Mouse (Mus musculus) neural tube, embryonic 14.5 days (tissue): ENCODE results near the gene Tchh. TPM values are rescaled to one million over a fixed set of nuclear protein-coding genes. Genes with fewer than 3 reads are reported as not detected.

Experiments used
- ATAC-seq: fragments of 200-750 bp; cut with Nextera tagmentation; 2 replicates; pipeline ENCODE4 v1.8.0; 2017; ENCODE audit warnings: low read depth, mild to moderate bottlenecking, moderate TSS enrichment, moderate library complexity
- H3K27ac ChIP-seq: fragments of 300-500 bp; sonication (generic); 2 replicates; pipeline ENCODE4 v1.5.1; 2014; ENCODE audit warnings: low read depth, mild to moderate bottlenecking, control low read depth, low read length, moderate library complexity, mixed read lengths
- H3K27me3 ChIP-seq: fragments of 300-500 bp; sonication (generic); 2 replicates; pipeline ENCODE4 v1.6.1; 2014; ENCODE audit warnings: low read length; ENCODE audit not compliant: control insufficient read depth, insufficient read depth
- H3K36me3 ChIP-seq: fragments of 300-500 bp; sonication (generic); 2 replicates; pipeline ENCODE4 v1.6.1; 2014; ENCODE audit warnings: low read length, mixed read lengths; ENCODE audit not compliant: control insufficient read depth, insufficient read depth
- H3K4me1 ChIP-seq: fragments of 300-500 bp; sonication (generic); 2 replicates; pipeline ENCODE4 v1.6.1; 2014; ENCODE audit warnings: low read length; ENCODE audit not compliant: control insufficient read depth, insufficient read depth
- H3K4me2 ChIP-seq: fragments of 300-500 bp; sonication (generic); 2 replicates; pipeline ENCODE4 v1.6.1; 2014; ENCODE audit warnings: mild to moderate bottlenecking, low read depth, low read length, control low read depth
- H3K4me3 ChIP-seq: fragments of 300-500 bp; sonication (generic); 2 replicates; pipeline ENCODE4 v1.5.1; 2014; ENCODE audit warnings: low read depth, low read length, control low read depth, mixed read lengths
- H3K9ac ChIP-seq: fragments of 300-500 bp; sonication (generic); replicated peaks from 2 replicates; pipeline ENCODE4 v1.6.1; 2014; ENCODE audit warnings: low read depth, mild to moderate bottlenecking, control low read depth, low read length, mixed read lengths
- H3K9me3 ChIP-seq: fragments of 300-500 bp; sonication (generic); 2 replicates; pipeline ENCODE4 v1.6.1; 2016; ENCODE audit warnings: low read length; ENCODE audit not compliant: control insufficient read depth
- WGBS: fragments of 180-500 bp; shearing (Covaris S2); extraction: QIAGEN DNeasy Blood & Tissue Kit; methylation state at CpG from one replicate; pipeline ENCODE4 v1.1.7; 2014; 5-methylcytosine and 5-hydroxymethylcytosine counted together
- polyA plus RNA-seq: library from polyadenylated mRNA; unstranded; fragments of >200 nt; fragmentation: Nextera tagmentation; extraction: Ambion mirVana; gene quantifications from 2 replicates; pipeline ENCODE4 v1.2.1, GENCODE M21; 2014

Gene Tchh
- polyA plus RNA-seq, result 1.3 and 1.4 TPM in 2 replicates

- no peak within 1 kb of the TSS for H3K9ac ChIP-seq
- peaks cover 13% of the 10 kb centered on the region for H3K27me3 ChIP-seq
- 0 out of 2 replicates have a peak, but pooled peaks cover 4% of the 10 kb centered on the region for H3K4me1 ChIP-seq
- H3K9me3 ChIP-seq, result no peaks in the 10 kb centered on the region
- no peaks in the 10 kb centered on the region for H3K36me3 ChIP-seq
- ATAC-seq, result no peak
- no peak within 1 kb of the TSS for H3K27ac ChIP-seq
- H3K4me3 ChIP-seq, result no peak within 1 kb of the TSS
- 88% methylated on average over 1 of the region's 1 CpGs for WGBS
- peak within 1 kb of the TSS; percentile 82; the same call in 1 of the 2 replicates for H3K4me2 ChIP-seq
Observed at GRCm38 (mm10) chr3:93442030-93442429, at the start of gene Tchh. Gene Tchh, plus strand, starts transcription at chr3:93442330.

DNA sequence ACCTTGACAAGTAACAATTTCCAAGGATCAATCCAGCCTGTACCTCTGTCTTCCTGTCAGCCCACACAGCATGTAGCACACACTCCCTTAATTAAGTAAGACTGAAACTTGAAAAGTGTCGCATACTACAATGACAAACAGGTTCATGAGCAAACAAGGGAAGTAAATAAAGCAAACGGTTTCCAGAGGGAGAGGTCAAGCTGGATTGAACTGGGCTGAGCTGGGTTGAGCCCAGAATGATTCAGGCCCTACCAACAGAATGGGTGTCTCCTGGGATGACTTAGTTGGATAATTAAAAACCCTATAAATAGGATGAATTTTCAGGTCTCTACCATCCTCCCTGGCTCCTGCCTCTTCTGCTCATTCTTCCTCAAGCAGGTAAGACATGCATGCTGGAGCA, 48.8 kb upstream of the Tchh start, which contains the start of gene Rptn:
Gene Rptn (plus strand): TSS at position 334 of the 400 bp plus-strand sequence.
- no peak within 1 kb of the TSS for H3K9ac ChIP-seq
- no peaks in the 10 kb centered on the region for H3K4me1 ChIP-seq
- no peaks in the 10 kb centered on the region for H3K36me3 ChIP-seq
- no peak within 1 kb of the TSS for H3K4me3 ChIP-seq
- no peak within 1 kb of the TSS for H3K27ac ChIP-seq
- no peaks in the 10 kb centered on the region for H3K9me3 ChIP-seq
- 75% methylated on average over 2 of the region's 2 CpGs for WGBS
- no peak for ATAC-seq
- H3K27me3 ChIP-seq, result no peaks in the 10 kb centered on the region
- no peak within 1 kb of the TSS for H3K4me2 ChIP-seq

GRCm38 (mm10) chr3:93403936-93404335, 38.2 kb upstream of the Tchh start:
- no peak overlapping the region for H3K4me3 ChIP-seq
- 93% methylated on average over 3 of the region's 3 CpGs for WGBS
- no peaks in the 10 kb centered on the region for H3K9me3 ChIP-seq
- no peak for ATAC-seq
- no peak overlapping the region for H3K27ac ChIP-seq
- no peak overlapping the region for H3K9ac ChIP-seq
- no peaks in the 10 kb centered on the region for H3K4me1 ChIP-seq
- no peaks in the 10 kb centered on the region for H3K36me3 ChIP-seq
- no peak overlapping the region for H3K4me2 ChIP-seq
- H3K27me3 ChIP-seq, result no peaks in the 10 kb centered on the region

DNA sequence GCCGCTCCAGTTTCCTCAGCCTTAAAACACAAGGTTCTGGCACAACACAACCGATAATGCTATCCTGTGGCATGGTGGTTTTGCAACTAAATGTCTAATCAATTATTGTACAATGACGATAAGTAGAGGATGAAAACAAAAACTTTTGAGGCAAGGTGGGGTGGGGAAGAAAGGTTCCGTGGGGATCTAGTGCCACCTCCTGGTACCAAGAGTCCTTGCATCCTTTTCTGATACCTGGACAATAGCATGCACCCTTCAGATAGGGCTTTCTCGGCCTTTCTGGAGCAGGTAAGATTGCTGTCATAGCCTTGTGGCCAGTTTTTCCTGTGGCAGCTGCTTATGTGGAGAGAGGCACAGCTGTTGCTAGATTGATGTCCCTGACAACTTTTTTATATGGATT, 35.1 kb upstream of the Tchh start:
- WGBS, result 32% methylated on average over 5 of the region's 5 CpGs
- Histone ChIP-seq H3K36me3 (no peaks in the 10 kb centered on the region), H3K4me1 (no peaks in the 10 kb centered on the region), H3K9ac (no peak overlapping the region), H3K4me2 (no peak overlapping the region), H3K27me3 (no peaks in the 10 kb centered on the region), H3K4me3 (no peak overlapping the region), H3K9me3 (no peaks in the 10 kb centered on the region), H3K27ac (no peak overlapping the region)
- no peak for ATAC-seq

DNA sequence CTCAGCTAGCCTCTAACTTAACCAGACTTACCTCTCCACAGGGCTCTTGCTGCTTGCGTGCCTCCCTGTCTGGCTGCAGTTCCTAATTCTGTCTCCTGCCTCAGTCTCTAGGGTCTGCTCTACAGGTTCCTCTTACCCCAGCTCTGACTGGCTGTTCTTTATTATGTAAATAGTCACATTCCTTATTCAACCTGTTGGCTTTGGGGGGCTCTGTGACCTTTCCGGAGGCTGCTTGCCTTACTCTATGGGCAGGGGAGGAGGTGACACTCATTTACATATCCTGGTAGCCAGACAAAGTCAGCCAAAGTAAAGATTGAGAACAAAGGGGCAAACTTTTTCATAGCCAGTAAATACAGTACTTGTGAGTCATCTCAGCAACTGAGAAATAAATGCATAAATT, 30.2 kb upstream of the Tchh start:
- Histone ChIP-seq H3K4me1 (no peaks in the 10 kb centered on the region), H3K9ac (no peak overlapping the region), H3K4me3 (no peak overlapping the region), H3K36me3 (no peaks in the 10 kb centered on the region), H3K27me3 (no peaks in the 10 kb centered on the region), H3K4me2 (no peak overlapping the region), H3K9me3 (no peaks in the 10 kb centered on the region), H3K27ac (no peak overlapping the region)
- 26% methylated on average over 2 of the region's 2 CpGs for WGBS
- no peak for ATAC-seq

DNA sequence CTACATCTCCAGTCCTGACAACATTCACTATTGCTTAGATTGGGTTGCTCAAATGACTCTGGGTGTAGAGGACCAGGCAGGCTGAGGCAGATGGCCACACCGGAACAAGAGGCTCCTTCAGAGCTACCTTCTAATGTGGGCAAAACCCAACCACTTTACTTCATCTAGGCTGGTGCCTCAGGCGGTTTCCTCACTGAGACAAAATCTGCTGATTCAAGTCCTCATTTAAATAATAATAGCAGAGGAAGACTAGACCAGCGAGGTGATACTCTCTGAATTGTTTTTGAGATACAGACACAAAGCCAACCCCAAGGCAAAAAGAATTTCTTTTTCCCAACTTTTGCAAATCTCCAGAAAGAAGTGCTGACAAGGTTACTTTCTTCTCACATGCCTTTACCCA, 10.5 kb upstream of the Tchh start:
- WGBS, result 36% methylated on average over 3 of the region's 3 CpGs
- no peaks in the 10 kb centered on the region for H3K9me3 ChIP-seq
- H3K4me1 ChIP-seq, result no peaks in the 10 kb centered on the region
- no peaks in the 10 kb centered on the region for H3K36me3 ChIP-seq
- H3K4me3 ChIP-seq, result no peak overlapping the region
- H3K4me2 ChIP-seq, result no peak overlapping the region
- no peak overlapping the region for H3K27ac ChIP-seq
- no peak for ATAC-seq
- no peaks in the 10 kb centered on the region for H3K27me3 ChIP-seq
- no peak overlapping the region for H3K9ac ChIP-seq

DNA sequence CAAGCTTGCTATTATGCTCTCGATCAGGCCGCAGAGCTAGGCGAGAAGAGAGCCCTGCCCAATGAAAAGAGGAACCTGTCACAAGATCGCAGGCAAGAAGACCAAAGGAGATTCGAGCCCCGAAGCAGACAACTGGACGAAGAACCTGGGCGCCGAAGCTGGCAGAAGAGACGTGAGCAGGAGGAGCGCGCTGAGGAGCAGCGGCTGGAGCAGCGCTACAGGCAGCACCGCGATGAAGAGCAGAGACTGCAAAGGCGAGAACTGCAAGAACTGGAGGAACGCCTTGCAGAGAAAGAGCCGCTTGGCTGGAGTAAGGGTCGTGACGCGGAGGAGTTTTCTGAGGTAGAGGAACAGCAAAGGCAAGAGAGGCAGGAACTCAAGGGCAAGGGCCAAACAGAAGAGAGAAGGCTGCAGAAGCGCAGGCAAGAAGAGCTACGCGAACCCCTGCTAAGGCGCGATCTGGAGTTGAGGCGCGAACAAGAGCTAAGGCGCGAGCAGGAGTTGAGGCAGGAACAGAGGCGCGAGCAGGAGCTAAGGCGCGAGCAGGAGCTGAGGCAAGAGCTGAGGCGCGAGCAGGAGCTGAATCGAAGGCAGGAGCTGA, 1.5 kb downstream of the Tchh start:
- ATAC-seq, result no peak
- H3K4me3 ChIP-seq, result peak overlapping the region; percentile 48
- peaks cover 13% of the 10 kb centered on the region for H3K27me3 ChIP-seq
- H3K9ac ChIP-seq, result peak overlapping the region; percentile 9; the same call in 1 of the 2 replicates
- H3K27ac ChIP-seq, result no peak overlapping the region
- no peaks in the 10 kb centered on the region for H3K9me3 ChIP-seq
- H3K4me1 ChIP-seq, result 0 out of 2 replicates have a peak, but pooled peaks cover 4% of the 10 kb centered on the region
- peak overlapping the region; percentile 82 for H3K4me2 ChIP-seq
- H3K36me3 ChIP-seq, result no peaks in the 10 kb centered on the region
- under 1% methylated on average over 38 of the region's 38 CpGs for WGBS

- 2% methylated on average over 56 of the region's 56 CpGs for WGBS
Observed at GRCm38 (mm10) chr3:93444343-93445164, 2.4 kb downstream of the Tchh start.

GRCm38 (mm10) chr3:93445165-93445705, 3.1 kb downstream of the Tchh start:
- H3K9ac ChIP-seq, result peak overlapping the region; percentile 3; the same call in 1 of the 2 replicates
- peak overlapping the region; percentile 48 for H3K4me3 ChIP-seq
- H3K9me3 ChIP-seq, result no peaks in the 10 kb centered on the region

More at GRCm38 (mm10) chr3:93444343-93445164, 2.4 kb downstream of the Tchh start:
- no peaks in the 10 kb centered on the region for H3K36me3 ChIP-seq
- 0 out of 2 replicates have a peak, but pooled peaks cover 4% of the 10 kb centered on the region for H3K4me1 ChIP-seq
- peak overlapping the region; percentile 3 for H3K9ac ChIP-seq
- peaks cover 13% of the 10 kb centered on the region for H3K27me3 ChIP-seq
- H3K9me3 ChIP-seq, result no peaks in the 10 kb centered on the region
- peak overlapping the region; percentile 82 for H3K4me2 ChIP-seq
- peak; percentile 88 for ATAC-seq
- peak overlapping the region; percentile 48 for H3K4me3 ChIP-seq
- peak overlapping the region; percentile 4; the same call in 1 of the 2 replicates for H3K27ac ChIP-seq

More at GRCm38 (mm10) chr3:93445165-93445705, 3.1 kb downstream of the Tchh start:
- Histone ChIP-seq H3K36me3 (no peaks in the 10 kb centered on the region), H3K27ac (no peak overlapping the region), H3K4me1 (0 out of 2 replicates have a peak, but pooled peaks cover 4% of the 10 kb centered on the region), H3K27me3 (peaks cover 13% of the 10 kb centered on the region), H3K4me2 (peak overlapping the region; percentile 82)
- WGBS, result 1% methylated on average over 36 of the region's 36 CpGs
- ATAC-seq, result no peak; the same call in 1 of the 2 replicates
